Mouse (Mus musculus) forebrain, embryonic 11.5 days (tissue): ENCODE data around the gene Vrk2. TPM values are rescaled to one million over a fixed set of nuclear protein-coding genes. Genes with fewer than 3 reads are reported as not detected.

Source experiments
- ATAC-seq: fragments of 200-750 bp; cut with Nextera tagmentation; replicated peaks from 2 replicates; pipeline ENCODE4 v1.8.0; 2017; ENCODE audit warnings: moderate TSS enrichment; ENCODE audit not compliant: low FRiP score
- DNase-seq: peaks from one replicate; pipeline ENCODE4 v3.0.0-alpha.2; 2017; ENCODE audit warnings: low spot score
- H3K27ac ChIP-seq: fragments of 300-500 bp; sonication (generic); 2 replicates; pipeline ENCODE4 v1.5.1; 2014; ENCODE audit warnings: low read depth, low read length
- H3K27me3 ChIP-seq: fragments of 300-500 bp; sonication (generic); 2 replicates; pipeline ENCODE4 v1.6.1; 2014; ENCODE audit warnings: mild to moderate bottlenecking, low read length, mixed read lengths; ENCODE audit not compliant: control insufficient read depth, insufficient read depth
- H3K36me3 ChIP-seq: fragments of 300-500 bp; sonication (generic); 2 replicates; pipeline ENCODE4 v1.6.1; 2014; ENCODE audit warnings: mild to moderate bottlenecking, low read length, moderate library complexity, mixed read lengths; ENCODE audit not compliant: control insufficient read depth, insufficient read depth
- H3K4me1 ChIP-seq: fragments of 300-500 bp; sonication (generic); replicated peaks from 2 replicates; pipeline ENCODE4 v1.6.1; 2014; ENCODE audit warnings: low read length, mixed read lengths; ENCODE audit not compliant: control insufficient read depth, insufficient read depth
- H3K4me2 ChIP-seq: fragments of 300-500 bp; sonication (generic); 2 replicates; pipeline ENCODE4 v1.6.1; 2014; ENCODE audit warnings: low read depth, mild to moderate bottlenecking, low read length, moderate library complexity, mixed read lengths; ENCODE audit not compliant: severe bottlenecking
- H3K4me3 ChIP-seq: fragments of 300-500 bp; sonication (generic); 2 replicates; pipeline ENCODE4 v1.5.1; 2014; ENCODE audit warnings: low read depth, low read length
- H3K9ac ChIP-seq: fragments of 300-500 bp; sonication (generic); 2 replicates; pipeline ENCODE4 v1.6.1; 2014; ENCODE audit warnings: low read length
- H3K9me3 ChIP-seq: fragments of 300-500 bp; sonication (generic); 2 replicates; pipeline ENCODE4 v1.6.1; 2016; ENCODE audit warnings: low read length, mixed read lengths; ENCODE audit not compliant: control insufficient read depth
- WGBS: fragments of 180-500 bp; shearing (Covaris S2); extraction: QIAGEN DNeasy Blood & Tissue Kit; methylation state at CpG from one replicate; pipeline ENCODE4 v1.1.7; 2014; 5-methylcytosine and 5-hydroxymethylcytosine counted together
- polyA plus RNA-seq: library from polyadenylated mRNA; unstranded; fragments of >200 nt; fragmentation: Nextera tagmentation; extraction: Ambion mirVana; gene quantifications from 2 replicates; pipeline ENCODE4 v1.2.1, GENCODE M21; 2014

Vrk2 gene
- polyA plus RNA-seq, 1 experiment from 2014 or later = 23.6 TPM

- Histone ChIP-seq H3K9ac (no peak overlapping the region), H3K4me2 (no peak overlapping the region), H3K4me3 (no peak overlapping the region), H3K4me1 (no peaks in the 10 kb centered on the region), H3K36me3 (no peaks in the 10 kb centered on the region), H3K27me3 (no peaks in the 10 kb centered on the region), H3K9me3 (no peaks in the 10 kb centered on the region), H3K27ac (no peak overlapping the region)
- no peak for DNase-seq
- no peak for ATAC-seq
- 65% methylated on average over 2 of the region's 2 CpGs for WGBS
Measured at GRCm38 (mm10) chr11:26516086-26516485, 77.7 kb downstream of the Vrk2 start.

GRCm38 (mm10) chr11:26513683-26514082 is 80.1 kb downstream of the Vrk2 start:
- Histone ChIP-seq H3K4me3 (no peak overlapping the region), H3K9ac (no peak overlapping the region), H3K36me3 (no peaks in the 10 kb centered on the region), H3K27ac (no peak overlapping the region), H3K4me1 (no peaks in the 10 kb centered on the region), H3K27me3 (no peaks in the 10 kb centered on the region), H3K4me2 (no peak overlapping the region), H3K9me3 (no peaks in the 10 kb centered on the region)
- ATAC-seq = no peak
- no peak for DNase-seq

GRCm38 (mm10) chr11:26495951-26496350 is 97.8 kb downstream of the Vrk2 start:
- no peak for ATAC-seq
- Histone ChIP-seq H3K9me3 (no peaks in the 10 kb centered on the region), H3K4me1 (no peaks in the 10 kb centered on the region), H3K4me2 (no peak overlapping the region), H3K9ac (no peak overlapping the region), H3K4me3 (no peak overlapping the region), H3K27me3 (no peaks in the 10 kb centered on the region), H3K36me3 (no peaks in the 10 kb centered on the region), H3K27ac (no peak overlapping the region)
- WGBS = 83% methylated on average over 5 of the region's 5 CpGs
- no peak for DNase-seq

- 75% methylated on average over 12 of the region's 12 CpGs for WGBS
Measured at GRCm38 (mm10) chr11:26489761-26490466, 103.9 kb downstream of the Vrk2 start.

GRCm38 (mm10) chr11:26481691-26482242 is 112.0 kb downstream of the Vrk2 start:
- Histone ChIP-seq H3K9ac (no peak overlapping the region), H3K27me3 (no peaks in the 10 kb centered on the region), H3K4me3 (no peak overlapping the region), H3K27ac (no peak overlapping the region), H3K4me2 (no peak overlapping the region), H3K9me3 (no peaks in the 10 kb centered on the region), H3K36me3 (no peaks in the 10 kb centered on the region), H3K4me1 (no peaks in the 10 kb centered on the region)
- DNase-seq = no peak
- 78% methylated on average over 3 of the region's 3 CpGs for WGBS
- ATAC-seq = no peak

More at GRCm38 (mm10) chr11:26489761-26490466, 103.9 kb downstream of the Vrk2 start:
- Histone ChIP-seq H3K4me3 (no peak overlapping the region), H3K9me3 (no peaks in the 10 kb centered on the region), H3K4me1 (no peaks in the 10 kb centered on the region), H3K9ac (no peak overlapping the region), H3K27ac (no peak overlapping the region), H3K36me3 (no peaks in the 10 kb centered on the region), H3K27me3 (no peaks in the 10 kb centered on the region), H3K4me2 (no peak overlapping the region)
- DNase-seq (peak; percentile 57), ATAC-seq (no peak)

GRCm38 (mm10) chr11:26477037-26477739 is 116.6 kb downstream of the Vrk2 start:
- no peak overlapping the region for H3K9ac ChIP-seq
- no peak overlapping the region for H3K4me2 ChIP-seq
- no peak for ATAC-seq
- H3K27me3 ChIP-seq = no peaks in the 10 kb centered on the region
- WGBS = 72% methylated on average over 6 of the region's 6 CpGs
- no peak for DNase-seq
- no peaks in the 10 kb centered on the region for H3K4me1 ChIP-seq
- no peaks in the 10 kb centered on the region for H3K9me3 ChIP-seq
- H3K27ac ChIP-seq = no peak overlapping the region
- H3K4me3 ChIP-seq = no peak overlapping the region
- H3K36me3 ChIP-seq = no peaks in the 10 kb centered on the region

- Histone ChIP-seq H3K4me1 (no peaks in the 10 kb centered on the region), H3K27me3 (no peaks in the 10 kb centered on the region), H3K9ac (no peak overlapping the region), H3K4me3 (no peak overlapping the region), H3K27ac (no peak overlapping the region), H3K9me3 (no peaks in the 10 kb centered on the region), H3K4me2 (no peak overlapping the region), H3K36me3 (no peaks in the 10 kb centered on the region)
- DNase-seq (no peak), ATAC-seq (no peak)
- WGBS = 89% methylated on average over 4 of the region's 4 CpGs
Measured at GRCm38 (mm10) chr11:26454081-26454480, 139.7 kb downstream of the Vrk2 start.

GRCm38 (mm10) chr11:26452693-26453092 is 141.1 kb downstream of the Vrk2 start:
- Histone ChIP-seq H3K9me3 (no peaks in the 10 kb centered on the region), H3K4me2 (no peak overlapping the region)
- no peak for ATAC-seq

More at GRCm38 (mm10) chr11:26452693-26453092, 141.1 kb downstream of the Vrk2 start:
- H3K9ac ChIP-seq = no peak overlapping the region
- no peak overlapping the region for H3K27ac ChIP-seq
- WGBS = 90% methylated on average over 4 of the region's 4 CpGs
- no peaks in the 10 kb centered on the region for H3K36me3 ChIP-seq
- no peak overlapping the region for H3K4me3 ChIP-seq
- DNase-seq = no peak
- no peaks in the 10 kb centered on the region for H3K4me1 ChIP-seq
- H3K27me3 ChIP-seq = no peaks in the 10 kb centered on the region
